Mouse (Mus musculus) thymus, postnatal 10 days (tissue): ENCODE results near the gene Rpl5.

Experiments
- DNase-seq, 2 experiments: peaks; one replicate each; pipeline ENCODE4 v3.0.0; 2021; ENCODE audit warnings: low spot score in 2 of 2

Rpl5 gene

GRCm38 (mm10) chr5:107900206-107901013, at the start of gene Rpl5:
Rpl5 (plus strand) TSS chr5:107900502.
- DNase-seq: peak; percentile 93 to 97

GRCm38 (mm10) chr5:107853807-107854206, 46.5 kb upstream of the Rpl5 start:
- no peak for DNase-seq

- DNase-seq: no peak
These were observed 45.7 kb upstream of the Rpl5 start for GRCm38 (mm10) chr5:107854556-107854955.

- DNase-seq: no peak
These were observed 44.8 kb upstream of the Rpl5 start for GRCm38 (mm10) chr5:107855546-107855945.

- DNase-seq: peak in 1 of 2 experiments; percentile 20
These were observed 41.3 kb upstream of the Rpl5 start for GRCm38 (mm10) chr5:107858963-107859362.

GRCm38 (mm10) chr5:107863971-107864370, 36.3 kb upstream of the Rpl5 start:
- no peak for DNase-seq

GRCm38 (mm10) chr5:107866127-107867126, 33.9 kb upstream of the Rpl5 start:
- DNase-seq: no peak

- peak; percentile 15 to 39 for DNase-seq
These were observed 32.1 kb upstream of the Rpl5 start for GRCm38 (mm10) chr5:107867970-107868904.

- peak; percentile 23 to 45 for DNase-seq
These were observed 31.3 kb upstream of the Rpl5 start for GRCm38 (mm10) chr5:107868905-107869424.

- DNase-seq: no peak
These were observed 30.6 kb upstream of the Rpl5 start for GRCm38 (mm10) chr5:107869701-107870100.

- no peak for DNase-seq
These were observed 27.0 kb upstream of the Rpl5 start for GRCm38 (mm10) chr5:107873330-107873729.

GRCm38 (mm10) chr5:107873886-107874302, 26.4 kb upstream of the Rpl5 start:
- no peak for DNase-seq

GRCm38 (mm10) chr5:107874561-107875260, 25.6 kb upstream of the Rpl5 start, which contains the start of gene Evi5:
Evi5 (minus strand) TSS chr5:107875107.
- no peak for DNase-seq

- DNase-seq: no peak
These were observed 25.1 kb upstream of the Rpl5 start for GRCm38 (mm10) chr5:107875261-107875611.

- DNase-seq: no peak
These were observed 23.2 kb upstream of the Rpl5 start for GRCm38 (mm10) chr5:107877053-107877452.

GRCm38 (mm10) chr5:107880710-107881109, 19.6 kb upstream of the Rpl5 start:
- no peak for DNase-seq

- DNase-seq: no peak
These were observed 10.1 kb upstream of the Rpl5 start for GRCm38 (mm10) chr5:107889994-107890888.

GRCm38 (mm10) chr5:107891515-107891914, 8.8 kb upstream of the Rpl5 start:
- peak in 1 of 2 experiments; percentile 17 for DNase-seq

- no peak for DNase-seq
These were observed 5.6 kb upstream of the Rpl5 start for GRCm38 (mm10) chr5:107894676-107895075.
